Mouse (Mus musculus) cerebellum, adult 2 months (tissue): ENCODE measurements at regions not wholly inside any gene's neighbourhood (a gene's known extent, or its start where the extent isn't known, plus 50 kb on each side); places are given as distances from the start of the nearest gene placed in this dataset.

Source experiments
- DNase-seq, 2 experiments: peaks; one replicate each; pipeline ENCODE4 v3.0.0; 2021
- H3K27ac ChIP-seq: fragments of 200-500 bp; 2 replicates; pipeline ENCODE4 v1.5.1; 2012; ENCODE audit warnings: low read length, control low read depth, inconsistent platforms; ENCODE audit not compliant: insufficient read depth
- H3K27me3 ChIP-seq: fragments of 200-500 bp; 2 replicates; pipeline ENCODE4 v1.6.1; 2012; ENCODE audit warnings: inconsistent platforms, mild to moderate bottlenecking, low read length, moderate library complexity; ENCODE audit not compliant: control insufficient read depth, insufficient read depth
- H3K4me1 ChIP-seq: fragments of 200-500 bp; 2 replicates; pipeline ENCODE4 v1.6.1; 2011; ENCODE audit warnings: low read length; ENCODE audit not compliant: control insufficient read depth, insufficient read depth
- H3K4me3 ChIP-seq: fragments of 200-500 bp; replicated peaks from 2 replicates; pipeline ENCODE3; 2011; ENCODE audit warnings: mild to moderate bottlenecking, low read depth, low read length, control low read depth; ENCODE audit not compliant: insufficient read depth
- CTCF ChIP-seq: fragments of 200-500 bp; IDR thresholded peaks from 2 replicates; pipeline ENCODE4 v1.5.1; 2011; ENCODE audit warnings: low read depth, mild to moderate bottlenecking, control low read depth, low read length, moderate library complexity, borderline replicate concordance; ENCODE audit not compliant: insufficient read depth
- POLR2A ChIP-seq: fragments of 200-500 bp; IDR thresholded peaks from 2 replicates; pipeline ENCODE4 v1.6.1; 2011; ENCODE audit warnings: low read length, control low read depth, borderline replicate concordance; ENCODE audit not compliant: insufficient read depth
- WGBS: fragments of 180-500 bp; shearing (Covaris S2); methylation state at CpG from one replicate; pipeline ENCODE4 v1.1.7; 2018; 5-methylcytosine and 5-hydroxymethylcytosine counted together

DNA sequence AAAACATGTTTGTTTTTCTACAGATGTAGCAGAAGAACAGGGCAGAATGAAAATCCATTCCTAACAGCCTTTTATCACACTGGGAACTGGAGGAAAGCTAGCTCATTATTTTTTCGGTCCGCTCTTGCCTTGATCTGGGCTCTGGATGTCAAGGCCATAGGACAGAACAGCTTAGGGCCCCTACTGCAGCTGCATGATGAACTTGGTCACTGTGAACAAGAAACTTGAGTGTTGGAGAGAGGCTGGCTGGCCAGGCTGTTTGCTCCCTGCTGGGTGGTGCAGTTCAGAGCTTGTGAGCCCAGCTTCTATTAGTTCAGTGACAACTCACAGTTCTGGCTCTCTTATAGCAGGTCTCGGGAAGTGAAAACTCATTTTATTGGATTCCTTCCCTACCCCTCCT lies 70.2 kb upstream of the Prlr start:
- Histone ChIP-seq H3K27me3 (no peaks in the 10 kb centered on the region), H3K27ac (no peak overlapping the region), H3K4me3 (no peak overlapping the region), H3K4me1 (no peaks in the 10 kb centered on the region)
- TF ChIP-seq CTCF (no peak), POLR2A (no peak)
- DNase-seq: no peak
- WGBS: 84% methylated on average over 3 of the region's 3 CpGs
